Mouse (Mus musculus) retina, adult 2 months (tissue): ENCODE results near the gene Agpat4.
"Not testable (repeated sequence)": the region's sequence is repeated elsewhere in the genome, so short reads cannot be mapped to it uniquely, and the experiment has no call there.

Experiments used
- DNase-seq: peaks from one replicate; pipeline ENCODE4 v3.0.0-alpha.2; 2012; ENCODE audit warnings: low read depth, low spot score

Agpat4 gene

GRCm38 (mm10) chr17:12187782-12188181 lies 69.3 kb downstream of the Agpat4 start:
- no peak for DNase-seq

DNA sequence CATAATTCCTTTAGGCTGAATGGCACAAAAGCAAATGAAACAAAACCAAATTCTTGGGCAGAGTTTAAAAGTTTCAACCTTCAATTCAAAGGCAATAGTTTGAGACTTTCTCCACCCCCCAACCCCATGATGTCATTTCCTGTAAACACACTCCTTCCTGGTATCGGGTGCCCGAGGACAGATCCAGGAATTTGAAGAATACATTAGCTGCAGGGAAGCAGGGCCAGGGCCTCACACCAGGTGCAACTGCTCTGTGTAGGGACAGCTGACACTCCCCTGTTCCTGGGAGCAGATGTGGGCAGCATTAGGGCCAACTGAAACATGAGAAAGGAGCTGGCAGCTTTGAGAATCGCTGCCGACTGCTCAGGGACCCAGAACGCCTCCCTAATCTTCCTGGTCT lies 76.6 kb downstream of the Agpat4 start:
- DNase-seq, result no peak

GRCm38 (mm10) chr17:12195604-12196003 lies 77.1 kb downstream of the Agpat4 start:
- no peak for DNase-seq

GRCm38 (mm10) chr17:12199933-12200332 lies 81.4 kb downstream of the Agpat4 start:
- DNase-seq, result no peak

DNA sequence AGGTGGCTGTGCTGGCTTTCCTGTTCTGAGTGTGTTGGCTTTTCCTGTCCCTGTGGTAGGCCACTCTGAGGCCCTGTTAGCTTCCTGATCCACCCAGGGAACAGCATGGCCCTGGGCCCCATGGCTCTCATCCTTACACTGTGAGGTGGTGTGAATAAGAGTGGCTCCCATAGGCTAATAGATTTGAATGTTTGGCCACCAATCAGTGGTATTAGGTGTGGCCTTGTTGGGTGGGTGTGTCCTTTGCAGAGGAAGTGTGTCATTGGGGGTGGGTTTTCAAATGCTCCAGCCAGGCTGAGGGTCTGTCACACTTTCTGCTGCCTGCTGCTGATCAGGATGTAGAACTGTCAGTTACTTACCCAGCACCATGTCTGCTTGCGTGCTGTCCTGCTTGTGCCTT lies 82.6 kb downstream of the Agpat4 start:
- no peak for DNase-seq

- DNase-seq, result no peak
Measured at GRCm38 (mm10) chr17:12203414-12203897, 85.0 kb downstream of the Agpat4 start.

- DNase-seq, result no peak
Measured at GRCm38 (mm10) chr17:12204246-12204645, 85.7 kb downstream of the Agpat4 start.

DNA sequence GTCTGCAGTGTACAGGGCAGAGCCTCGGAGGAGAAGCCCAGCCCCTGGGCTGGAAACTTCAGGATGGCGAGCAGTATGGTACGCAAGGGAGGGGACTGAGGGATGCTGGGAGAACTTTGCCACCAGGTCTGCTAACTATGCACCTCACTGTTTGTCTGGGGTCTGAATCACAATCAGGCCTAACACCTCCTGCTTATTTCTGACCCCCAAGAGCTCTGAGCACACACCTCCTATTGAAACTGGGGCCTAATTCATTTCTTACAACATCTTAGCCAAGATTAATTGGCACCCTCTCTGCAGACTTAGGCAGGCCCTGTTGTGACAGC lies 86.1 kb downstream of the Agpat4 start:
- DNase-seq, result no peak

- no peak for DNase-seq
Measured at GRCm38 (mm10) chr17:12205015-12205693, 86.7 kb downstream of the Agpat4 start.

GRCm38 (mm10) chr17:12205694-12206075 lies 87.2 kb downstream of the Agpat4 start:
- no peak for DNase-seq

DNA sequence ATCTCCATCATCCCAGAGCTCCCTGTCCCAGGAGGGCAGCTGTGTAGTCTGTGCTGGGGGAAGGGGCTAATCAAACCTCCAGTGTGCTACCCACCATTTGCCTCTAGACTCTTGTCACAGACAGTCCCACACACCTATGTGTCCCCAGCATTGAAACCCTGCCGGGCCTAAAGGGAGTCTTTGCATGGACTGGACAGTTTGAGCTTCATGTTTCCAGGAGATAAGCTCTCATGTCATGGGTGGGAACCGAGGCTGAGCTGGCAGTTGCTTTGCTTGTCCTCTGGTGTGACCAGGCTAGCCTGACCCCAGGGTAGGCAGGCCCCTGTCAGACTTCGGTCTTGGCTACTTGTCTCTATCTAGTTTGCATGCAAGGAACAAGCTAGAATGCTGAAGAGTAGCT lies 87.7 kb downstream of the Agpat4 start:
- DNase-seq, result no peak

DNA sequence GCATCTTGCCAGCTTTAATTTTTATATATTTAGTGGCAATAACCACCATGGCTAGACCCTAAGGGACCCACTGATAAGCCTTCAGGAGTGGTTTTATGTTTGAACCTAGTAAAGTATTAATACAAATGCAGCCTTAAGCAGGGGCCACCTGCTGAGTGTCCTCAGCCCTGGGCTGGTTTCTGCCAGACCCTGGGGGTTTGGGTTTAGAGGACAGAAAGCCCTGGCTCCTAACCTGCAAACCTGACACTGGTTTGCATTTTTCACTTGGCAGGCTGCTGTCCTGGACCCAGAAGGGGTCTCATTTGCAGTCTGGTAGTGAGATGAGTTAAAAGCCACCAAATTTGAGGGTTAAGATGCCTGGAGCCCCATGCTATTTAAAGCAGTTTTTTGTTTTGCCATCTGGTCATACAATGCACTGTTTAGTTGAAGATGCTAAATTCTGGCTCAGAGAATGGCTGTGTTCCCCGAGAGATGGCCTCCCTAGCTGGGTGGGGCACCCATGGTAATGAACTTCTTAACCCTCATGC lies 88.6 kb downstream of the Agpat4 start:
- DNase-seq, result no peak

DNA sequence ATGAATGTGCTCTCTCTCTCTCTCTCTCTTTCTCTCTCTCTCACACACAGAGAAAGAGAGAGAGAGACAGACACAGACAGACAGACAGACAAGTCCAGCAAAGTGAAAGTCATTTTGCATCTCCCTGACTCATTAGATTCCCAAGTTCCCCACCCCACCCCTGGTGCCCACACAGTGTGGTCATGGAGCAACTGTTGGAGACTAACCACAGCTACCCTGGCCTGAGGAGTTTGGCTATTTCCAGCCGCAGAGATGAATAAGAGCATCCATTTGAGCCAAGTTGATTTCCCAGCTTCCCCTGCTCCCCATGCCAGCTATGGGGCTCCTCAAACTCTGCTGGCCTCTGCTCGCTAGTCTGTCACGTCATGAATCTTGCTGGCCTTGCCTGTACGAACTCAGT lies 91.0 kb downstream of the Agpat4 start:
- DNase-seq, result no peak

- peak; percentile 37 for DNase-seq
Measured at GRCm38 (mm10) chr17:12210544-12211132, 92.1 kb downstream of the Agpat4 start.

- DNase-seq, result no peak
Measured at GRCm38 (mm10) chr17:12211890-12212289, 93.4 kb downstream of the Agpat4 start.

GRCm38 (mm10) chr17:12212341-12212740 lies 93.8 kb downstream of the Agpat4 start:
- no peak for DNase-seq

GRCm38 (mm10) chr17:12213430-12213829 lies 94.9 kb downstream of the Agpat4 start:
- no peak for DNase-seq

GRCm38 (mm10) chr17:12216224-12216623 lies 97.7 kb downstream of the Agpat4 start:
- no peak for DNase-seq

GRCm38 (mm10) chr17:12221926-12222325 lies 103.4 kb downstream of the Agpat4 start:
- no peak for DNase-seq

DNA sequence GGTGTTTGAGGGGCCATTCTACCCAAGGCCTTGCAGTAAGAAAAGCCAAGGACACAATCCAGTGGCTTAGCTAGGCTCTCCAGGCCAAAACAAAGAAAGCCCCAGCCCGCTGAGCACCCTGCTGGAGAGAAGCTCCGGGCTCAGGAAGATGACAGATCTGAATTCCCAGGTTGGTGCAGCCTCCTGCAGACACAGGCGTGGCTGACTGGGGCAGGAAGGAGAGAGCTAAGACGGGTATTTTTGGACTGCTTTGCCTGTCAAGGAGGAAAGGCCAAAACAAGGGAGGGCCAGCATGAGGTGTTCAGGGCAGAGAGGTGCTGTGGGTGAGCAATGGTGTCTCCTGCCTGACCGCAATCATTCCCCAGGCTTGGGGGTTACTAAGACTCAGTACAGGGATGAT lies 105.2 kb downstream of the Agpat4 start:
- no peak for DNase-seq

DNA sequence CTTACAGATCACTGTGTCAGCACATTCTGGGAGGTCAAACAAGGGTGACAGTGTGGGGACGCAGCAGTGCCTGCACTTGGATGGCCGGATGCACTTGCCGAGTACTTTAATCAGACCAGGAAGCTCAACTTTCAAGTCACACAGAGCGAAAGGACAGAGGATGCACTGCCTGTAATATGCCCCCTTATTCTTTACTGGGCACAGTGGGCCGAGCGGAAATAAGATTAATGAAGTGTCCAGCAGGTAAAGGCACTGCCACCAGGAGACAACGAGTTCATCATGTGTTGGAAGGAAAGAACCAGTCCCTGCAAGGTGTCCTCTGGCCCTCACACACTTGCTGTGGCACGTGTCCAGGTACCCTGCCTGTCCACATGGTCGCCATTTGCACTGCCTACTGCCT lies 105.6 kb downstream of the Agpat4 start:
- no peak for DNase-seq

- DNase-seq, result not testable (repeated sequence)
Measured at GRCm38 (mm10) chr17:12224551-12224950, 106.0 kb downstream of the Agpat4 start.

- no peak for DNase-seq
Measured at GRCm38 (mm10) chr17:12225227-12225626, 106.7 kb downstream of the Agpat4 start.
